Mouse (Mus musculus): ENCODE results near the gene Fam170b.

DNA sequence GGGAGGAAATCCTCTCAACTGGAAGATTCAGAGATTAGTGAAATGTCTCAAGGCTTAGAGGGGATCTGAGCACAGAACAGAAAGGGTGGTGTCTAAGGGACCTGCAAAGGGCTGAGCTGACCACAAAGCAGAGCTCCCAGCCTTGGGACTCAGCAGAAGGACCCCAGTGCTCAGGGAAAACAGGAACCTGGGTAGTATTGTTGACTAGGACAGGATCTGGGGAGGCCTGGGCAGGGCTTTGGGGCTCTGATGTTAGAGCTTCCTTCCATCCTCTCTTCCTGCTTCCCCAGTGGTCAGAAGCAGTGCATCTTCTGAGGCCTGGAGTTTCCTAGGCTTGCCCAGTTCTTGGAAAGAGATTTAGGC, 32.1 kb upstream of the Fam170b start:
- TF ChIP-seq CTCF (IDR thresholded peaks at IDR 0.05; ENCODE audit: borderline replicate concordance, control insufficient read depth, extremely low read depth, insufficient read depth, low read length, poor library complexity), result no peak
- no peak for TF ChIP-seq POLR2A (IDR thresholded peaks at IDR 0.05; ENCODE audit: control insufficient read depth, extremely low read depth, insufficient read depth, low read length, poor library complexity)

All from thymus, adult 2 months (tissue).